Mouse (Mus musculus): Measurements from ENCODE around the gene Zpbp2.

Zpbp2 gene

GRCm38 (mm10) chr11:98583265-98583552 lies 32.3 kb downstream of the Zpbp2 start:
- ChIA-PET POLR2A (interaction anchor here in 2 of 4 experiments (0.6 to 1.1 kb wide), 3 partner anchors 9 to 843 kb away, joined by 3 to 8 read pairs (median 3); no protein-coding TSS in a partner anchor), CTCF (interaction anchor here in 2 of 4 experiments (0.6 to 1.9 kb wide), 8 partner anchors 14 to 450 kb away, joined by 3 to 9 read pairs (median 4); no protein-coding TSS in a partner anchor)

- CTCF ChIA-PET = interaction anchor here in 3 of 4 experiments (0.6 to 1.9 kb wide), 12 partner anchors 14 to 396 kb away, joined by 3 to 9 read pairs (median 4); no protein-coding TSS in a partner anchor
- POLR2A ChIA-PET = interaction anchor here in 2 of 4 experiments (0.6 to 1.1 kb wide), 3 partner anchors 9 to 843 kb away, joined by 3 to 8 read pairs (median 3); no protein-coding TSS in a partner anchor
Observed at GRCm38 (mm10) chr11:98583571-98583970, 32.7 kb downstream of the Zpbp2 start.

- ChIA-PET CTCF (interaction anchor here in 3 of 4 experiments (0.6 to 1.9 kb wide), 11 partner anchors 13 to 397 kb away, joined by 3 to 9 read pairs (median 4); no protein-coding TSS in a partner anchor), POLR2A (interaction anchor here in 1 of 4 experiments (1.1 kb wide), 1 partner anchor 97 kb away, joined by 3 read pairs; no protein-coding TSS in a partner anchor)
Observed at GRCm38 (mm10) chr11:98584146-98584545, 33.2 kb downstream of the Zpbp2 start.

GRCm38 (mm10) chr11:98584629-98585177 lies 33.8 kb downstream of the Zpbp2 start:
- CTCF ChIA-PET = no interaction called here

GRCm38 (mm10) chr11:98586087-98586891 lies 35.4 kb downstream of the Zpbp2 start:
- POLR2A ChIA-PET = interaction anchor here (0.6 to 5.1 kb wide), 46 partner anchors 7 to 804 kb away, joined by 3 to 68 read pairs (median 4); partner anchors contain the start of genes Psmd3 (in 3 of the 4), Erbb2 (in 2 of the 4), Lrrc3c (in 2 of the 4) and Nr1d1 (in 2 of the 4)
- CTCF ChIA-PET = interaction anchor here (0.5 to 4.4 kb wide), 23 partner anchors 10 to 433 kb away, joined by 3 to 39 read pairs (median 5); partner anchors contain the start of genes Lrrc3c (in 2 of the 4), Psmd3 (in 1 of the 4) and Stard3 (in 1 of the 4)

More at GRCm38 (mm10) chr11:98584629-98585177, 33.8 kb downstream of the Zpbp2 start:
- POLR2A ChIA-PET = no interaction called here

GRCm38 (mm10) chr11:98586892-98587563 lies 36.1 kb downstream of the Zpbp2 start, which contains the start of gene Ormdl3:
Gene Ormdl3 (minus strand): TSS chr11:98587368.
- POLR2A ChIA-PET = interaction anchor here (0.6 to 5.1 kb wide), 59 partner anchors 8 to 805 kb away, joined by 3 to 68 read pairs (median 4); partner anchors contain the start of genes Psmd3 (in 3 of the 4), Zpbp2 (in 3 of the 4), Erbb2 (in 2 of the 4) and Lrrc3c (in 2 of the 4)
- CTCF ChIA-PET = interaction anchor here (0.5 to 4.4 kb wide), 24 partner anchors 10 to 245 kb away, joined by 3 to 39 read pairs (median 5); partner anchors contain the start of genes Lrrc3c (in 2 of the 4), Psmd3 (in 1 of the 4) and Stard3 (in 1 of the 4)

- CTCF ChIA-PET = interaction anchor here (0.6 to 4.4 kb wide), 28 partner anchors 9 to 251 kb away, joined by 3 to 39 read pairs (median 4); partner anchors contain the start of genes Lrrc3c (in 2 of the 4), Erbb2 (in 1 of the 4), Mien1 (in 1 of the 4) and Psmd3 (in 1 of the 4)
- POLR2A ChIA-PET = interaction anchor here (0.6 to 5.1 kb wide), 66 partner anchors 9 to 1732 kb away, joined by 3 to 68 read pairs (median 4); partner anchors contain the start of genes Psmd3 (in 3 of the 4), Erbb2 (in 2 of the 4), Lrrc3c (in 2 of the 4) and Stard3 (in 2 of the 4)
Observed at GRCm38 (mm10) chr11:98587684-98588546, 37.0 kb downstream of the Zpbp2 start.

- POLR2A ChIA-PET = interaction anchor here (0.6 to 5.1 kb wide), 31 partner anchors 8 to 1731 kb away, joined by 3 to 68 read pairs (median 3); partner anchors contain the start of genes Psmd3 (in 3 of the 4), Lrrc3c (in 2 of the 4), Cdk12 (in 1 of the 4) and Eif1 (in 1 of the 4)
- CTCF ChIA-PET = interaction anchor here (0.6 to 4.4 kb wide), 16 partner anchors 8 to 284 kb away, joined by 3 to 39 read pairs (median 4); partner anchors contain the start of genes Lrrc3c (in 2 of the 4) and Mien1 (in 1 of the 4)
Observed at GRCm38 (mm10) chr11:98588833-98589281, 38.0 kb downstream of the Zpbp2 start.

GRCm38 (mm10) chr11:98589306-98589705 lies 38.4 kb downstream of the Zpbp2 start:
- CTCF ChIA-PET = interaction anchor here (0.7 to 4.4 kb wide), 8 partner anchors 8 to 283 kb away, joined by 3 to 39 read pairs (median 5); partner anchors contain the start of gene Lrrc3c (in 2 of the 4)
- POLR2A ChIA-PET = interaction anchor here (0.6 to 5.1 kb wide), 16 partner anchors 9 to 796 kb away, joined by 3 to 68 read pairs (median 3); partner anchors contain the start of genes Psmd3 (in 2 of the 4), Lrrc3c (in 1 of the 4), Mien1 (in 1 of the 4) and Thra (in 1 of the 4)

GRCm38 (mm10) chr11:98590548-98591445 lies 39.9 kb downstream of the Zpbp2 start:
- POLR2A ChIA-PET = interaction anchor here in 3 of 4 experiments (0.6 to 5.1 kb wide), 4 partner anchors 8 to 11 kb away, joined by 4 to 68 read pairs (median 4); partner anchors contain the start of gene Lrrc3c (in 1 of the 3)

GRCm38 (mm10) chr11:98595021-98595420 lies 44.1 kb downstream of the Zpbp2 start:
- ChIA-PET CTCF (interaction anchor here in 2 of 4 experiments (0.8 to 1.0 kb wide), 3 partner anchors 26 to 253 kb away, joined by 3 read pairs; no protein-coding TSS in a partner anchor), POLR2A (no interaction called here)

More at GRCm38 (mm10) chr11:98590548-98591445, 39.9 kb downstream of the Zpbp2 start:
- CTCF ChIA-PET = interaction anchor here in 2 of 4 experiments (0.9 to 4.4 kb wide), 2 partner anchors 8 to 11 kb away, joined by 3 to 25 read pairs; partner anchors contain the start of gene Lrrc3c (in 1 of the 2)

GRCm38 (mm10) chr11:98595473-98595872 lies 44.6 kb downstream of the Zpbp2 start:
- CTCF ChIA-PET = interaction anchor here in 1 of 4 experiments (0.8 to 0.9 kb wide), 2 partner anchors 39 to 253 kb away, joined by 3 read pairs; no protein-coding TSS in a partner anchor

GRCm38 (mm10) chr11:98595955-98596354 lies 45.1 kb downstream of the Zpbp2 start:
- CTCF ChIA-PET = interaction anchor here in 1 of 4 experiments (0.8 to 0.9 kb wide), 2 partner anchors 39 to 254 kb away, joined by 3 read pairs; no protein-coding TSS in a partner anchor
- POLR2A ChIA-PET = interaction anchor here in 1 of 4 experiments (4.5 kb wide), 1 partner anchor 8 kb away, joined by 49 read pairs; the partner anchor contains the start of gene Ormdl3

More at GRCm38 (mm10) chr11:98595473-98595872, 44.6 kb downstream of the Zpbp2 start:
- POLR2A ChIA-PET = interaction anchor here in 1 of 4 experiments (4.5 kb wide), 1 partner anchor 8 kb away, joined by 49 read pairs; the partner anchor contains the start of gene Ormdl3

- ChIA-PET POLR2A (interaction anchor here (0.6 to 6.7 kb wide), 8 partner anchors 9 to 211 kb away, joined by 3 to 68 read pairs (median 4); partner anchors contain the start of gene Ormdl3 (in 3 of the 4)), CTCF (interaction anchor here (0.5 to 3.4 kb wide), 49 partner anchors 8 to 1657 kb away, joined by 3 to 39 read pairs (median 4); partner anchors contain the start of genes Ormdl3 (in 4 of the 4), Zpbp2 (in 2 of the 4) and Psmd3 (in 1 of the 4))
Observed at GRCm38 (mm10) chr11:98597363-98597762, 46.5 kb downstream of the Zpbp2 start.
